Mouse (Mus musculus): ENCODE measurements at regions not wholly inside any gene's neighbourhood (a gene's known extent, or its start where the extent isn't known, plus 50 kb on each side); places are given as distances from the start of the nearest gene placed in this dataset.
A peak's percentile ranks its signal among the peaks of the same experiment; 100 is the strongest.
"Not testable (repeated sequence)": the region's sequence is repeated elsewhere in the genome, so short reads cannot be mapped to it uniquely, and the experiment has no call there.

GRCm38 (mm10) chr1:16904690-16905089 is 811.6 kb upstream of the 4930444P10Rik start:
- DNase-seq (ENCODE audit: low spot score) = no peak

GRCm38 (mm10) chr1:16868383-16868782 is 775.3 kb upstream of the 4930444P10Rik start:
- not testable (repeated sequence) for DNase-seq (ENCODE audit: low spot score)

- not testable (repeated sequence) for DNase-seq (ENCODE audit: low spot score)
Measured at GRCm38 (mm10) chr1:16867086-16867835, 774.1 kb upstream of the 4930444P10Rik start.

GRCm38 (mm10) chr1:16837111-16837510 is 744.0 kb upstream of the 4930444P10Rik start:
- no peak for DNase-seq (ENCODE audit: low spot score)

GRCm38 (mm10) chr1:16824709-16825108 is 731.6 kb upstream of the 4930444P10Rik start:
- DNase-seq (ENCODE audit: low spot score) = not testable (repeated sequence)

- DNase-seq (ENCODE audit: low spot score) = no peak
Measured at GRCm38 (mm10) chr1:16824057-16824456, 730.9 kb upstream of the 4930444P10Rik start.

- no peak for DNase-seq (ENCODE audit: low spot score)
Measured at GRCm38 (mm10) chr1:16821186-16821585, 728.1 kb upstream of the 4930444P10Rik start.

GRCm38 (mm10) chr1:16816572-16816971 is 723.4 kb upstream of the 4930444P10Rik start:
- no peak for DNase-seq (ENCODE audit: low spot score)

GRCm38 (mm10) chr1:16815731-16816130 is 722.6 kb upstream of the 4930444P10Rik start:
- DNase-seq (ENCODE audit: low spot score) = no peak

GRCm38 (mm10) chr1:16809370-16810150 is 716.4 kb upstream of the 4930444P10Rik start:
- peak; percentile 71 for DNase-seq (ENCODE audit: low spot score)

GRCm38 (mm10) chr1:16798292-16798691 is 705.2 kb upstream of the 4930444P10Rik start:
- peak; percentile 41 for DNase-seq (ENCODE audit: low spot score)

GRCm38 (mm10) chr1:16796449-16796848 is 703.3 kb upstream of the 4930444P10Rik start:
- no peak for DNase-seq (ENCODE audit: low spot score)

- DNase-seq (ENCODE audit: low spot score) = no peak
Measured at GRCm38 (mm10) chr1:16790733-16791309, 697.7 kb upstream of the 4930444P10Rik start.

GRCm38 (mm10) chr1:16779791-16780190 is 686.7 kb upstream of the 4930444P10Rik start:
- no peak for DNase-seq (ENCODE audit: low spot score)

GRCm38 (mm10) chr1:16760951-16761350 is 667.8 kb upstream of the 4930444P10Rik start:
- no peak for DNase-seq (ENCODE audit: low spot score)
